Mouse (Mus musculus): Measurements from ENCODE around the gene Fibcd1.

DNA sequence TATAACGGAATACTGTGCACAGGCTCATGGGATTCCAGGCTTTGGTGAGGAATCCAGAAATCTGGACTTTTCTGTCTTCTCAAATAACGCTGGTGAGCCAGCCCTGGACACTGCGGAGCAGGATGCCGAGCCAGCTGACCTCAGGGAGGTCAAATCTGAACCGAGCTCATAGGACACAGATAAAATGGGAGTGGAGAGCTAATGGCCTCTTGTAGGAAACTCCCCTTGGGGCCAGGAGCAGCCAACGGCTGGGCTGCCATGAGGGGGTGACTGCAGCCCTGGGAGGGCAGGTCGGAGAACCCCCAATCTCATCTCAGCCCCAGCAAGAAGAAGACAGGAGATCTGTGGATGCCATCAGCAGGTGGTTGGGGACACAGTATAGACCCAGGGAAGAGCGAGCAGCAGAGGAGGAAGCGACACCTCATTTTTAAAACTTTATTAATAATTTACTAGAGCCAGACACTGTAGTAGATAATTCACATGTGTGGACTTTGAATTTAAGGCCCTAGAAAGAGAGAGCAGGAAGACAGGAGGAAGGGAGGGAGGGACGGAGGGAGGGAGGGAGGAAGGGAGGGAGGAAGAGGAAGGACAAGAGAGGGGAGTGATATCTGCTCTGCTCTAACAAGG lies 22.8 kb upstream of the Fibcd1 start:
- TF ChIP-seq CTCF (IDR thresholded peaks at IDR 0.05; ENCODE audit: control insufficient read depth, insufficient read depth, low read length): no peak
- TF ChIP-seq POLR2A (IDR thresholded peaks at IDR 0.05; ENCODE audit: borderline replicate concordance, control insufficient read depth, low read depth, low read length): no peak
